Mouse (Mus musculus) liver, adult 2 months (tissue): ENCODE measurements around the gene Gdpd3.
"Not testable (repeated sequence)": the region's sequence is repeated elsewhere in the genome, so short reads cannot be mapped to it uniquely, and the experiment has no call there.

Experiments used
- CTCF ChIP-seq: fragments of 200-500 bp; IDR thresholded peaks from 2 replicates; pipeline ENCODE4 v1.5.1; 2011; ENCODE audit warnings: low read depth, low read length, control low read depth
- POLR2A ChIP-seq: fragments of 200-500 bp; IDR thresholded peaks from 2 replicates; pipeline ENCODE4 v1.6.1; 2011; ENCODE audit warnings: low read length, control low read depth; ENCODE audit not compliant: insufficient read depth; ENCODE audit errors: extremely low read depth

DNA sequence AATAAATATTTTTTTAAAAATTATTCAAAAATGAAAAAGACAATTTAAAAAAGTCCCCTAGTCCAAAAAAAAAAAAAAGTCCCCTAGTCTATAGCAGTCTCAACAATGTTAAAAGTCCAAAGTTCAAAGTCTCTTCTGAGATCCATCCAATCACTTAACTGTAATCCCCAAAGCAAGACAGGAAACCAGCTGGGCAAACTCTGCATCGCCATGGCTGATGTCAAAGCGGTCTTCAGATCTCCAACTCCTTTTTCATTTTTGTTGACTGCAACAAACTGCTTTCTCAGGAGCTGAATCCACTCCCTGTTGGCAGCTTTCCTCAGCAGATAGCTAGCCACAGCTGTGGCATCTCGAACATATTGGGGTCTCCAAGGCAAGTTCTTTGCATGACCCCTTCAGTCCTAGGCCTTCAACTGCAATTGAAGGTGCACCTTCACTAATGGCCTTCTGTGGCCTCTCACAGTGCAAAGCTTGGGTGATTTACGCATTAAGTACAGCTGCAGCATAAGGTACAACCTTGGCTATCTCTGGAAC is 35.8 kb upstream of the Gdpd3 start:
- not testable (repeated sequence) for TF ChIP-seq CTCF, POLR2A
